Mouse (Mus musculus): ENCODE results near the gene 9130409I23Rik. TPM values are rescaled to one million over a fixed set of nuclear protein-coding genes. Genes with fewer than 3 reads are reported as not detected.
"Not testable (repeated sequence)": the region's sequence is repeated elsewhere in the genome, so short reads cannot be mapped to it uniquely, and the experiment has no call there.

The 9130409I23Rik gene
- polyA plus RNA-seq, 2 experiments, result not detected

DNA sequence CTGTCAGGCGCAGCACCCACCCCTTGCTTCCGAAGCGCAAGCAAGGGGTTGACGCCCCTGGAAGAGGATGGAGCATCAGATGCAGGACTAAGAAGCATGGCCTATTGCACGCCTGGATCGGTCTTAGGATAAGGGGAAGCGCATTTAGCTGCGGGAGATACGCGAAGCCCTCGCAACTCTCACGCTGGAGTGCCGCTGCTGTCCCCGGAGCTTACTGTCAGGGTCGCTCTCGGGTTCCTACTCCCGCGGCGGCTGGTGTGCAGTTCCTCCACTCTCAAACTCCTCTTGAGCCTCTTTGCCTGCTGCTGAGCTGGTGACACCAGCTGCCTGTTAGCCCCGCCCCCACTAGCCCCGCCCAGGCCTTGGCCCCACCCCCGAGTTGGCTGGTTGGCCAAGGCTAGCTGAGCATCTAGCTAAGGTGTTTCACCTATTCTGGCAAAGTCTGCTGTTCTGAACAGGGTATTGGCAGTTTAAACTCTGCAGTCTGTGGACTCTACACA lies 33.8 kb upstream of the 9130409I23Rik start:
- ATAC-seq (ENCODE audit: low FRiP score, low read depth), result peak; percentile 81
- peak overlapping the region; percentile 47 for H3K4me3 ChIP-seq (replicated peaks; ENCODE audit: low read length)
- peaks cover 14% of the 10 kb centered on the region; the same call in 1 of the 2 replicates for H3K4me1 ChIP-seq (ENCODE audit: control insufficient read depth, insufficient read depth, low read length)
- H3K9me3 ChIP-seq (ENCODE audit: control insufficient read depth, low read length), result no peaks in the 10 kb centered on the region
- peak; percentile 63 for DNase-seq (ENCODE audit: low spot score)
- 0% methylated on average over 22 of the region's 22 CpGs for WGBS
- H3K4me2 ChIP-seq (replicated peaks; ENCODE audit: low read depth, low read length, severe bottlenecking), result peak overlapping the region; percentile 96
- peak overlapping the region; percentile 49 for H3K9ac ChIP-seq (ENCODE audit: low read depth, low read length, severe bottlenecking)
- TF ChIP-seq POLR2A (IDR thresholded peaks at IDR 0.05; ENCODE audit: borderline replicate concordance, extremely low read depth, insufficient read depth, insufficient read length), result no peak
- H3K27ac ChIP-seq (replicated peaks; ENCODE audit: low read depth, low read length), result 0 out of 2 replicates have a peak overlapping the region, but pooled peaks have one; percentile 19
- H3K36me3 ChIP-seq (ENCODE audit: control insufficient read depth, insufficient read depth, low read length), result no peaks in the 10 kb centered on the region
- H3K27me3 ChIP-seq (ENCODE audit: control insufficient read depth, insufficient read depth, low read length), result no peaks in the 10 kb centered on the region

DNA sequence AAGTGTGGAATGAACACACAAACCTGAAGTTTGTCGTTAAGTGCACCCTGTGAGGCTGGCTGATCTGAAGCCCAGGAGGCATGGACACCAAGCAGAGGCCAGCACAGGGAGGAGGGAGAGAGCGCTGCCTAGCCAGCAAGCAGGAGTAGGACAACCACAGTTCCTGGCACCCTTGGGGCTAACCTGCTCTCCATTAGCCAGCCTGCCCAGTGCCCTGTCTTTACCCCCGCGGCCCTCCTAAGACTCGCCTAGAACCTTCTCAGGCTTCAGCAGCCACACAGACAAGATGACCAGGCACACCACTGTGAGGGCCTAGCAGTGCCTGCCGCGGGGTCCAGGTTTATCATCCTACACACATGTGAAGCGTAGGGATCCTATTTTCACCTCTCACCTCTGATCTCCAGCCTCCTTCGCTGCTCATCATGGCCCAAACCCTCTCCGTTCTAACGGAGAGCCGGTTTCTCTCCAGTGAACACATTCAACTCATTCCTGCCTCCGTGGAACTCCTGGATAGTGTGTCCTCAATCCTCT lies 33.1 kb upstream of the 9130409I23Rik start:
- Histone ChIP-seq H3K9me3 (ENCODE audit: control insufficient read depth, low read length) (no peaks in the 10 kb centered on the region), H3K9ac (ENCODE audit: low read depth, low read length, severe bottlenecking) (no peak overlapping the region), H3K27ac (replicated peaks; ENCODE audit: low read depth, low read length) (no peak overlapping the region), H3K36me3 (ENCODE audit: control insufficient read depth, insufficient read depth, low read length) (no peaks in the 10 kb centered on the region), H3K27me3 (ENCODE audit: control insufficient read depth, insufficient read depth, low read length) (no peaks in the 10 kb centered on the region), H3K4me2 (replicated peaks; ENCODE audit: low read depth, low read length, severe bottlenecking) (peak overlapping the region; percentile 96), H3K4me1 (ENCODE audit: control insufficient read depth, insufficient read depth, low read length) (peaks cover 14% of the 10 kb centered on the region; the same call in 1 of the 2 replicates), H3K4me3 (replicated peaks; ENCODE audit: low read length) (no peak overlapping the region)
- ATAC-seq (ENCODE audit: low FRiP score, low read depth) (no peak), DNase-seq (ENCODE audit: low spot score) (no peak)
- WGBS, result 70% methylated on average over 10 of the region's 13 CpGs
- TF ChIP-seq POLR2A (IDR thresholded peaks at IDR 0.05; ENCODE audit: borderline replicate concordance, extremely low read depth, insufficient read depth, insufficient read length), result no peak

DNA sequence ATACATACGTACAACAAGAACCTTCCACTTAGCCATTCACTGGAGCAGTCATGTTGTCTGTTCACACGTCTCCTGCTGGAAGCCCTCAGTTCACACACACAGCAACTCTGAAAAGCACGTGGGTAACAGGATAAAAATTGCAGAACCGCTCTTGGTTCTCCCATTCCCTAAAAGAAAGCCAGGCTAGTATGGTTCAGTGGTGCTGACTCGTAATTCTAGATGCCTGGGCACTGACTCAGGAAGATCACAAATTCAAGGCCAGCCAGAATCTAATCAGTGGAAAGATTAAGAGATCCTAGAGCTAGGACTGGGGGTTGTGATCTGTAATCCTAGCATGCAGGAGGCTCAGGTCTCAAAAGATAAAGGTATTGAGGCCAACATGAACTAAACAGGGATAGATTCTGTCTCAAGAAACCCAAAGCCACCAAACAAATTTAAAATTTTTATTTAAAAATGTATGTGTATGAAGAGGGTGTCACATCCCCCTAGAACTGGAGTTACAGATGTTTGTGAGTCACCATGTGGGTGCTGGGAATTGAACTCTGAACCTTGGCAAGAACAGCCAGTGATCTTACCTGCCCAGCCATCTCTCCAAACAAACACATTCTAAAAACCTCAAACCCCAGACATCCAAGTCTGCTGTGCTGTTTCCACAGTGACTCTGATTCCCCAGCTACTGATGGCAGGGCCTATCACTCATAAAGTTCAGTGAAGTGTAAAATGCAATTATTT lies 30.1 kb upstream of the 9130409I23Rik start, which contains the start of gene Ephx1:
Gene Ephx1 (minus strand): TSS at position 149 of the 732 bp plus-strand sequence.
- DNase-seq (ENCODE audit: low spot score), result no peak
- no peaks in the 10 kb centered on the region for H3K27me3 ChIP-seq (ENCODE audit: control insufficient read depth, insufficient read depth, low read length)
- H3K4me1 ChIP-seq (ENCODE audit: control insufficient read depth, insufficient read depth, low read length), result peaks cover 7% of the 10 kb centered on the region; the same call in 1 of the 2 replicates
- 48% methylated on average over 5 of the region's 5 CpGs for whole genome bisulfite sequencing
- no peak within 1 kb of the TSS for H3K4me2 ChIP-seq (replicated peaks; ENCODE audit: low read depth, low read length, severe bottlenecking)
- no peak within 1 kb of the TSS for H3K27ac ChIP-seq (replicated peaks; ENCODE audit: low read depth, low read length)
- TF ChIP-seq POLR2A (IDR thresholded peaks at IDR 0.05; ENCODE audit: borderline replicate concordance, extremely low read depth, insufficient read depth, insufficient read length), result no peak
- no peak within 1 kb of the TSS for H3K4me3 ChIP-seq (replicated peaks; ENCODE audit: low read length)
- ATAC-seq (ENCODE audit: low FRiP score, low read depth), result no peak
- H3K9me3 ChIP-seq (ENCODE audit: control insufficient read depth, low read length), result no peaks in the 10 kb centered on the region
- no peak within 1 kb of the TSS for H3K9ac ChIP-seq (ENCODE audit: low read depth, low read length, severe bottlenecking)
- H3K36me3 ChIP-seq (ENCODE audit: control insufficient read depth, insufficient read depth, low read length), result no peaks in the 10 kb centered on the region

DNA sequence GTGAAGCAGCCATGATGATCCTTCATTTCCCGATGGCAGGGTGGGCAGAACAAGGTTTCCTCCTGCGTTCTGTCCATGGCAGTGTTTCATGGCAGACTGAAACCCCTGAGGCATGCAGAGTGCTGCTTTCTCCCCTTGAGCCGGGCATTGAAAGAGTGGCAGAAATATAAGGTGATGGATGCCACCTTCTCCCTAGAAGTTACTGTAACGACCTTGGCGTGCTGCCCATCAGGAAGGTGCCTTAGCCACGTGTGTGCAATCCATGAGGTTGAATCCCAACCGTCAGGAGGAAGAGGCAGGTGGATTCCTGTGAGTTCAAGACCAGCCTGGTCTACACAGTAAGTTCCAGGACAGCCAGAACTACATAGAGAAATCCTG lies 29.6 kb upstream of the 9130409I23Rik start:
- H3K4me1 ChIP-seq (ENCODE audit: control insufficient read depth, insufficient read depth, low read length), result 0 out of 2 replicates have a peak, but pooled peaks cover 1% of the 10 kb centered on the region
- no peak for DNase-seq (ENCODE audit: low spot score)
- 61% methylated on average over 7 of the region's 7 CpGs for WGBS

GRCm38 (mm10) chr1:181022265-181022664 lies 28.8 kb upstream of the 9130409I23Rik start:
- no peak overlapping the region for H3K9ac ChIP-seq (ENCODE audit: low read depth, low read length, severe bottlenecking)
- DNase-seq (ENCODE audit: low spot score) (peak; percentile 44), ATAC-seq (ENCODE audit: low FRiP score, low read depth) (no peak)
- no peaks in the 10 kb centered on the region for H3K9me3 ChIP-seq (ENCODE audit: control insufficient read depth, low read length)
- H3K27me3 ChIP-seq (ENCODE audit: control insufficient read depth, insufficient read depth, low read length), result no peaks in the 10 kb centered on the region
- H3K36me3 ChIP-seq (ENCODE audit: control insufficient read depth, insufficient read depth, low read length), result no peaks in the 10 kb centered on the region
- no peak overlapping the region for H3K4me2 ChIP-seq (replicated peaks; ENCODE audit: low read depth, low read length, severe bottlenecking)
- no peak overlapping the region for H3K27ac ChIP-seq (replicated peaks; ENCODE audit: low read depth, low read length)
- WGBS, result 13% methylated on average over 1 of the region's 1 CpGs
- no peak for TF ChIP-seq POLR2A (IDR thresholded peaks at IDR 0.05; ENCODE audit: borderline replicate concordance, extremely low read depth, insufficient read depth, insufficient read length)
- H3K4me1 ChIP-seq (ENCODE audit: control insufficient read depth, insufficient read depth, low read length), result no peaks in the 10 kb centered on the region
- no peak overlapping the region for H3K4me3 ChIP-seq (replicated peaks; ENCODE audit: low read length)

More for the DNA sequence above, 29.6 kb upstream of the 9130409I23Rik start:
- no peaks in the 10 kb centered on the region for H3K27me3 ChIP-seq (ENCODE audit: control insufficient read depth, insufficient read depth, low read length)
- no peak for ATAC-seq (ENCODE audit: low FRiP score, low read depth)
- no peaks in the 10 kb centered on the region for H3K9me3 ChIP-seq (ENCODE audit: control insufficient read depth, low read length)
- TF ChIP-seq POLR2A (IDR thresholded peaks at IDR 0.05; ENCODE audit: borderline replicate concordance, extremely low read depth, insufficient read depth, insufficient read length), result no peak
- H3K27ac ChIP-seq (replicated peaks; ENCODE audit: low read depth, low read length), result no peak overlapping the region
- no peaks in the 10 kb centered on the region for H3K36me3 ChIP-seq (ENCODE audit: control insufficient read depth, insufficient read depth, low read length)
- no peak overlapping the region for H3K9ac ChIP-seq (ENCODE audit: low read depth, low read length, severe bottlenecking)
- no peak overlapping the region for H3K4me3 ChIP-seq (replicated peaks; ENCODE audit: low read length)
- H3K4me2 ChIP-seq (replicated peaks; ENCODE audit: low read depth, low read length, severe bottlenecking), result no peak overlapping the region

- not testable (repeated sequence) for DNase-seq (ENCODE audit: low spot score); H3K4me3 ChIP-seq (replicated peaks; ENCODE audit: low read length); H3K4me2 ChIP-seq (replicated peaks; ENCODE audit: low read depth, low read length, severe bottlenecking); H3K4me1 ChIP-seq (ENCODE audit: control insufficient read depth, insufficient read depth, low read length); H3K27me3 ChIP-seq (ENCODE audit: control insufficient read depth, insufficient read depth, low read length); ATAC-seq (ENCODE audit: low FRiP score, low read depth); H3K9me3 ChIP-seq (ENCODE audit: control insufficient read depth, low read length); H3K36me3 ChIP-seq (ENCODE audit: control insufficient read depth, insufficient read depth, low read length); H3K27ac ChIP-seq (replicated peaks; ENCODE audit: low read depth, low read length); H3K9ac ChIP-seq (ENCODE audit: low read depth, low read length, severe bottlenecking)
- WGBS, result 89% methylated on average over 5 of the region's 5 CpGs
Observed at GRCm38 (mm10) chr1:181035015-181035778, 15.8 kb upstream of the 9130409I23Rik start.

All from limb, embryonic 14.5 days (tissue).